Mouse (Mus musculus) testis, adult 2 months (tissue): Measurements from ENCODE around the gene Prr7. TPM values are rescaled to one million over a fixed set of nuclear protein-coding genes. Genes with fewer than 3 reads are reported as not detected.

ENCODE experiments used
- H3K27ac ChIP-seq: fragments of 200-500 bp; 2 replicates; pipeline ENCODE4 v1.5.1; 2012; ENCODE audit warnings: low read depth, low read length; ENCODE audit not compliant: control insufficient read depth, insufficient read depth
- H3K27me3 ChIP-seq: fragments of 200-500 bp; 2 replicates; pipeline ENCODE4 v1.6.1; 2012; ENCODE audit warnings: mild to moderate bottlenecking, low read length, moderate library complexity; ENCODE audit not compliant: control insufficient read depth, insufficient read depth
- H3K36me3 ChIP-seq: fragments of 200-500 bp; 2 replicates; pipeline ENCODE4 v1.6.1; 2012; ENCODE audit warnings: mild to moderate bottlenecking, low read length; ENCODE audit not compliant: control insufficient read depth, insufficient read depth
- H3K4me1 ChIP-seq: fragments of 200-500 bp; 2 replicates; pipeline ENCODE4 v1.6.1; 2012; ENCODE audit warnings: low read length; ENCODE audit not compliant: control insufficient read depth, insufficient read depth
- H3K4me3 ChIP-seq: fragments of 200-500 bp; 2 replicates; pipeline ENCODE4 v1.5.1; 2012; ENCODE audit warnings: low read depth, mild to moderate bottlenecking, low read length, moderate library complexity, mixed read lengths; ENCODE audit not compliant: control insufficient read depth
- CTCF ChIP-seq: fragments of 200-500 bp; IDR thresholded peaks from 2 replicates; pipeline ENCODE4 v1.5.1; 2012; ENCODE audit warnings: low read depth, mild to moderate bottlenecking, inconsistent platforms, low read length, moderate library complexity; ENCODE audit not compliant: control insufficient read depth, insufficient read depth, insufficient replicate concordance
- POLR2A ChIP-seq: fragments of 200-500 bp; IDR thresholded peaks from 2 replicates; pipeline ENCODE4 v1.6.1; 2012; ENCODE audit warnings: low read depth, mild to moderate bottlenecking, inconsistent platforms, low read length, moderate library complexity; ENCODE audit not compliant: control insufficient read depth
- polyA plus RNA-seq: library from polyadenylated mRNA; depleted of rRNA; stranded (reverse); fragments of >200 nt; gene quantifications from 2 replicates; pipeline ENCODE4 v1.2.3, GENCODE M21; 2012; rRNA removed

Prr7 gene
- polyA plus RNA-seq: 20.3 and 24.9 TPM in 2 replicates

DNA sequence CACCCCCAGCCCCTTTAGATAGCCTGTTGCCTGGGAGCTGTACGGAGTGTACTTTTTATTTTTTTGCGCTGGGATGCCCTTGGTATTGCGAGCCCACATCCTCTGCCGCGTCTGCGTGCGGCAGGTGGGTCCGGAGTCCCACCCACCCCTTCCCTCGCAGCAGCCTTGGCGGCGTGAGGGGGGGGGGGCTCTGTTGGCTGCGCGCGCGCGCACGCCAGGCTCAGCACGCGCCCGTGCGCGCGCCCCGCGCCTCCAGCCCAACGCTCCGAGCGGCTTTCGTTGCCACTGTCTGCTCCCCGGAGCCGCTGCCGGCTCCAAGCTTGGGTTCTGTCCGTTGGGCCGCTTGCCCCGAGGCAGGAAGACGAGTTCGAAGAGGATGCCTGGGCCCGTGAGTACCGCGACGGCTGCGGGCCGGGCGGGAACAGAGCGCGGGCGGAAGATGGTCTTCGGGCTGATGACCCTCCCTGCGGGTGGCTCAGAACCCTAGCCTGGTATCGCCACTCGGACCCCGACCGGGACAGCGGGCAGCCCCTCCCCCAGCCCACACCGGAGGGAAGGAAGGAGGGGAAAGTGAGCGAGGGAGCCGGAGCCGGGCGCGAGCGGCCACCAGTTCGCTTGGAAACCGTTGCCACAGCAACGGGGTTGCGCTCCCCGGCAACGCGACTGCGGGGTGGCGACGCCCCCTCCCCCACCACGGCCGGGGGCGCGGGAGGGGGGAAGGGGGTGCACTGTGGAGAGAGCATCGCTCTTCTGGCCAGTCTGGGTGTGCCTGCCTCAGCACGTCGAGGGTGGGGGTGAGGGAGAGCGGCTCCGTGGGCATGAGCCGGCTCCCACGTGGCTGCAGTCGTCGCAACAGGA is at the start of gene Prr7:
Gene Prr7, plus strand, starts transcription at position 241 of the 858 bp plus-strand sequence.
- H3K27me3 ChIP-seq: no peaks in the 10 kb centered on the region
- peak within 1 kb of the TSS; percentile 85 for H3K4me3 ChIP-seq
- TF ChIP-seq POLR2A (peak; percentile 55), CTCF (no peak)
- H3K36me3 ChIP-seq: no peaks in the 10 kb centered on the region; the same call in 1 of the 2 replicates
- H3K4me1 ChIP-seq: peaks cover 16% of the 10 kb centered on the region
- H3K27ac ChIP-seq: peak within 1 kb of the TSS; percentile 95

DNA sequence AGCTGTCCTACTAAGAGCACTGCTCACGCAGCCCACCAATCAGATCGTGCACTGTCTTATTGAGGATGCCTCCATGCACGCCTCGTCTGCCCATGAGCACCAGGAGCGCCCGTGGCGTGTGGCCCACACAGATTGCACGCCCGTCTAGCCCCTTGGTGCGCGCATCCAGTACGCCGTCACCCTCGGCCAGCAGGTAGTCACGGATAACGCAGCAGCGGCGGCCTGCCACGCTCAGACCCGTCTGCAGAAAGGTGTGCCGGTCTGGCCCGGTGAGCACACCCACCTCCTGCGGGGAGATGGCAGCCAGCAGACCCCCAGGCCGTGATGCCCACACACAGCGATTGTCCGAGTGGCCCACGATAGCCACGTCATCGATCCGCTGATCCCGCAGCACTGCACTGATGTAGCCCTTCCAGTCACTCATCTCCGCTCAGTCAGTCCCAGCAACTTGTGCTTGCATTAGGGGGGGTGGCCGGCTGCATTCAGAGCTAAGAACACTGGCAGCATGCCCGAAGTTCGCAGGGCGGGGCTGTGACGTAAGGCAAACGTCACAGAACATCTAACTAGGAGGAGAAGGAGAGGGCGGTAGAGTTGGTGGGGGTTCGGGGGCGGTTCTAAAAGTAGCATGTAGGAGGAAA is 49.2 kb upstream of the Prr7 start, which contains the start of gene Pfn3:
Gene Pfn3, minus strand, starts transcription at position 490 of the 638 bp plus-strand sequence.
- Histone ChIP-seq H3K4me1 (peaks cover 8% of the 10 kb centered on the region), H3K27ac (no peak within 1 kb of the TSS), H3K4me3 (peak within 1 kb of the TSS; percentile 80), H3K27me3 (no peaks in the 10 kb centered on the region), H3K36me3 (no peaks in the 10 kb centered on the region)
- TF ChIP-seq CTCF (no peak), POLR2A (peak; percentile 51; the same call in 1 of the 2 replicates)

DNA sequence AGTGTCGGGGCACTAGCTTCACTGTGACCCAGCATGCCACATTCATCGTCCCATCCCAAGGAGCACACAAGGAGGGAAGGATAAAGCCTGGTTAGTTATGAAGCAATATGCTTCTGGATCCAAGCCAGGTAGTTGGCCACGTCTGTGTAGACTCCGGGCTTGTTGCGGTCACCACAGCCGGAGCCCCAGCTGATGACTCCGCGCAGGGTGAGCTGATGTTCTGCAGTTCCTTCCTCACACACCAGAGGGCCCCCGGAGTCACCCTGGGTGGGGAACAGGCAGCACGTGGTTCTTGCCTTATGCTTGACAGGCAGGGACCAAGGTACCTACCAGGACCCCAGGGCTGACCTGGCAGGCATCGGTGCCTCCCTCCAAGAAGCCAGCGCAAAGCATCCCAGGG is 46.1 kb upstream of the Prr7 start:
- Histone ChIP-seq H3K27me3 (no peaks in the 10 kb centered on the region; the same call in 1 of the 2 replicates), H3K4me3 (peak overlapping the region; percentile 30), H3K4me1 (peaks cover 20% of the 10 kb centered on the region), H3K36me3 (no peaks in the 10 kb centered on the region), H3K27ac (no peak overlapping the region)
- TF ChIP-seq CTCF: peak; percentile 66; the same call in 1 of the 2 replicates
- TF ChIP-seq POLR2A: no peak

DNA sequence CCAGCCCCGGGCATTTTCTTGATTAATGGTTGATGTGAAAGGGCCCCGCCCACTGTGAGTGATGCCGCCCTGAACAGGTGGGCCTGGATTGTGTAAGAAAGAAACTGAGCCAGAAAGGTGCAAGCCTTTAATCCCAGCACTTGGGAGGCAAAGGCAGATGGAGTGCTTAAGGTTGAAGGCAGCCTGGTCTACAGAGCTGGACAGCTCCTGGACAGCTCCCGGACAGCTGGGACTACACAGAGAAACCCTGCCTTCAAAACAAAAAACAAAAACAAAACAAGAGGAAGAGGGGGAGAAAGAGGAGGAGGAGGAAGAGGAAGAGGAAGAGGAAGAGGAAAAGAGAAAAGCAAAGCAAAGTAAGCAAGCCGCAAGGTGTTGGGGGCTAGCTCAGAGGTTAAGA is 44.9 kb upstream of the Prr7 start:
- Histone ChIP-seq H3K27me3 (no peaks in the 10 kb centered on the region; the same call in 1 of the 2 replicates), H3K36me3 (no peaks in the 10 kb centered on the region), H3K4me3 (peak overlapping the region; percentile 59)

DNA sequence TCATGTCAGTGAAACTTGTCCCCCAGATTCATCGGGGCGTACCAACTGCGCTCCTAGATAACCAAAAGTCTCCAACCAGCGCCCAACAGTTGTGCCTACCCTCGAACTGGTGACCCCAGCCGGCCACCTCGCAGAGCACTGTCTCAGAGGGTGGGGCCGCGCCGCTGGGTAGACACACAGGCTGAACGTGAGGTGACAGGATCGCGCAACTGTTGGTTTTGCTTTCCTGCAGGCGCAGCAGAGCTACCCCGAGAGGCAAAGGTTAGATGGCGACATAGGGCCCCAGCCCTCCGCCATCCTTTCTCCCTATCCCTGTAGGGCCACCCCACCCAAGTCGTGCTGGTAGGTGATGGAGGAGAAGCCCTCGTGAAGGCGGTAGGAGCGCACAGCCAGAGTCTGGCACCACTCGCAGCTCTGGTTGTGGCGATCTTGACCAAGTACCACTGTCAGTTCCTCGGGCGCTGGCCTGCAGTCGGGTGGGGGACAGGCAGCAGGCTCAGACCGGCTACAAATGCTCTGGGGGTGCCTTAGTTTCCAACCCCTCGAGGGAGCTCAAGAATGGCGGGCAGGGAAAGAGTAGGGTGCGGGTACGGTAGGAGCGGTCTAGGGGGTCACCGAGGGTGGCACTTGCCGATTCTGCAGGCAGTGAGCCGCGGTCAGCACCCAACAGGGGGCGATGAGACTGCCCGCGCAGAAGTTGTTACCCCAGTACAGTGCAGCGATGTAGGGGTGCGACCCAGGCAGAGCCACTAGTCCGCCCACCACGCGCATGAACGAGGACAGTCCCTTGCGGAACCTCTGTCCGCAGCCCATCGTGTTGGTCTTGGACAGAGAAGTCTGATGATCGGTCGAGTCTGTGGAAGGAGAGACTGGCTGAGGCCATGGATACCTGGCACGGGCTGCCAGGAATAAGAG is 43.8 kb upstream of the Prr7 start:
- Histone ChIP-seq H3K36me3 (no peaks in the 10 kb centered on the region), H3K27ac (no peak overlapping the region), H3K4me1 (peaks cover 17% of the 10 kb centered on the region), H3K4me3 (peak overlapping the region; percentile 77), H3K27me3 (no peaks in the 10 kb centered on the region; the same call in 1 of the 2 replicates)
- TF ChIP-seq CTCF (no peak), POLR2A (no peak)

More for the DNA sequence above, 44.9 kb upstream of the Prr7 start:
- no peak for TF ChIP-seq CTCF
- no peak for TF ChIP-seq POLR2A
- H3K4me1 ChIP-seq: peaks cover 20% of the 10 kb centered on the region
- H3K27ac ChIP-seq: no peak overlapping the region

DNA sequence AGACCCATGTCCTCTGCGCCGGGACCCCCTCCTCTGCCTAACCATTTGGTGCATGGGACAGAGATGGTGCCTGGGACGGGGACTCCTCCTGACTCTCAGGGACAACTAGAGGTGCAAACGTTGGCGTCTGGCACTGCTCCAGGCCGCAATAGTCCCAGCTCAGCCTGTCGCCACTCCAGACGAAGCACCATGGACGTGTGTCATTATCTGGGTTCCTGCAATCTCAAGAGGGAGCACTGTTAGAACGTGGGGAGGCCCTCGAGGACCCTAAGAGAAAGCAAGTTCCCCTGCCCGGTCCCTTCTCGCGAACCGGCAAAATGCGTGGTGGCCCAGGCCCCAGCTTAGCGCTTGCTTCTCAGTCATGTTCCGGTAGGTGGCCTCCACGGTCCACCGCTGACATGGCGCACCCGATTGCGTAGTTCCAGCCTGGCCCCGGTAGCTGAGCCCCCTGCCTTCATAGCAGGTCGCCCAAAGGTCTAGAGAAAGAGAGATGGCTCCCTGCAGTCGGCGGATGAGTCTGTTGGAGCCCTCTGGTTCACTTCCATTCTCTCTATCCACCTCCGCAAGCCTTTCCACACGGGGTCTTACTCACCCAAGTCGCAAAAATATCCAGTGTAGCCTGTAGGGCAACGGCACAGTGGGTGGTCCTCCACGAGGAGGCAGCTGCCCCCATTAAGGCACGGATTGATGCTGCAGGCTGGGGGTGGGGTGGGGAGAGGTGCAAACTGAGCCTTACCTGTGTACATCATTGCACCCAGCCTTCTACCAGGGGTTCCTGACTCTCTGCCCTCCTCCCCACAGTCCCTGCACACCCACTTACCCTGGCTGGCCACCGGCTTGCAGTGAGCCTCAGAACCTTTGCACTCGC is 42.9 kb upstream of the Prr7 start:
- TF ChIP-seq CTCF: peak; percentile 71; the same call in 1 of the 2 replicates
- no peak; the same call in 1 of the 2 replicates for TF ChIP-seq POLR2A
- Histone ChIP-seq H3K4me1 (peaks cover 17% of the 10 kb centered on the region), H3K27ac (no peak overlapping the region), H3K36me3 (no peaks in the 10 kb centered on the region), H3K4me3 (peak overlapping the region; percentile 77), H3K27me3 (no peaks in the 10 kb centered on the region; the same call in 1 of the 2 replicates)
